Mouse (Mus musculus) forebrain, postnatal 0 days (tissue): Measurements from ENCODE around the gene Bmpr1b. TPM values are rescaled to one million over a fixed set of nuclear protein-coding genes. Genes with fewer than 3 reads are reported as not detected.
A peak's percentile ranks its signal among the peaks of the same experiment; 100 is the strongest.

ENCODE experiments used
- ATAC-seq: fragments of 200-750 bp; cut with Nextera tagmentation; 2 replicates; pipeline ENCODE4 v1.8.0; 2017; ENCODE audit warnings: mild to moderate bottlenecking, moderate library complexity
- DNase-seq: peaks from one replicate; pipeline ENCODE4 v3.0.0-alpha.2; 2015
- H3K27ac ChIP-seq: fragments of 300-500 bp; sonication (generic); 2 replicates; pipeline ENCODE4 v1.5.1; 2014; ENCODE audit warnings: low read depth, mild to moderate bottlenecking, antibody characterized with exemption, low read length, moderate library complexity, mixed read lengths
- H3K27me3 ChIP-seq: fragments of 300-500 bp; sonication (generic); 2 replicates; pipeline ENCODE4 v1.6.1; 2014; ENCODE audit warnings: mild to moderate bottlenecking, low read length, mixed read lengths; ENCODE audit not compliant: insufficient read depth
- H3K36me3 ChIP-seq: fragments of 300-500 bp; sonication (generic); 2 replicates; pipeline ENCODE4 v1.6.1; 2014; ENCODE audit warnings: mild to moderate bottlenecking, moderate library complexity; ENCODE audit not compliant: insufficient read depth
- H3K4me1 ChIP-seq: fragments of 300-500 bp; sonication (generic); 2 replicates; pipeline ENCODE4 v1.6.1; 2014; ENCODE audit warnings: antibody characterized with exemption; ENCODE audit not compliant: insufficient read depth
- H3K4me2 ChIP-seq: fragments of 300-500 bp; sonication (generic); 2 replicates; pipeline ENCODE4 v1.6.1; 2014; ENCODE audit warnings: low read depth, mild to moderate bottlenecking, moderate library complexity
- H3K4me3 ChIP-seq: fragments of 300-500 bp; sonication (generic); 2 replicates; pipeline ENCODE4 v1.5.1; 2014; ENCODE audit warnings: low read depth, low read length, mixed read lengths
- H3K9ac ChIP-seq: fragments of 300-500 bp; sonication (generic); 2 replicates; pipeline ENCODE4 v1.6.1; 2014; ENCODE audit warnings: mild to moderate bottlenecking
- H3K9me3 ChIP-seq: fragments of 300-500 bp; sonication (generic); 2 replicates; pipeline ENCODE4 v1.6.1; 2016; ENCODE audit warnings: low read length
- CTCF ChIP-seq: sonication (generic); IDR thresholded peaks from 2 replicates; pipeline ENCODE4 v1.5.1; 2016; ENCODE audit warnings: antibody characterized with exemption, control low read depth, low read depth
- WGBS: fragments of 180-500 bp; shearing (Covaris S2); extraction: QIAGEN DNeasy Blood & Tissue Kit; methylation state at CpG from one replicate; pipeline ENCODE4 v1.1.7; 2014; 5-methylcytosine and 5-hydroxymethylcytosine counted together
- polyA plus RNA-seq: library from polyadenylated mRNA; unstranded; fragments of >200 nt; fragmentation: Nextera tagmentation; extraction: Ambion mirVana; gene quantifications from 2 replicates; pipeline ENCODE4 v1.2.1, GENCODE M21; 2015
- total RNA-seq: library from RNA; depleted of rRNA; stranded (reverse); fragments of >200 nt; gene quantifications from 2 replicates; pipeline ENCODE4 v1.2.3, GENCODE M21; 2014

Gene Bmpr1b
- total and polyA plus RNA-seq, 2 experiments from 2014 or later: 3.0 to 7.4 TPM

DNA sequence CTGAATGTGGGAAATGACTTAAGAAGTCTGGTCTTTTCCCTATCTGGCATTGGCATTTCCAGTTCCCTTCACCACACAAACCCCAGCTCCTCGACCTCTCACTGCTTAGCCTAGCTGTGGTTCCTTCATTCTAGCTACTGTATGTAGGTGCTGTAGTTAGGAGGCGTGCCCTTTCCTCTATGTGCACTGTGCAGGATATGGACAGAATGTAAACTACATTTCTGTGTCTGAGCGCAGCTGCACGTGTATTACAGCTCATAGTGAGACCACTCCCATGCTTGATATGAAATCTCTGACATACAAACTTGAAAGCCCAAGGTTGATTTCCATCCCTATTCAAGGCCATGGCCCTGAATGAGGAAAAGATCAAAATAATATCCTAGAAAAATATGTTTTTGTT, 252.1 kb downstream of the Bmpr1b start:
- no peak overlapping the region for H3K4me3 ChIP-seq
- no peak overlapping the region for H3K27ac ChIP-seq
- ATAC-seq: no peak
- no peak for TF ChIP-seq CTCF
- H3K4me2 ChIP-seq: no peak overlapping the region
- no peaks in the 10 kb centered on the region for H3K36me3 ChIP-seq
- DNase-seq: no peak
- H3K9me3 ChIP-seq: no peaks in the 10 kb centered on the region
- H3K27me3 ChIP-seq: no peaks in the 10 kb centered on the region
- 88% methylated on average over 4 of the region's 4 CpGs for WGBS
- no peak overlapping the region for H3K9ac ChIP-seq
- no peaks in the 10 kb centered on the region for H3K4me1 ChIP-seq

DNA sequence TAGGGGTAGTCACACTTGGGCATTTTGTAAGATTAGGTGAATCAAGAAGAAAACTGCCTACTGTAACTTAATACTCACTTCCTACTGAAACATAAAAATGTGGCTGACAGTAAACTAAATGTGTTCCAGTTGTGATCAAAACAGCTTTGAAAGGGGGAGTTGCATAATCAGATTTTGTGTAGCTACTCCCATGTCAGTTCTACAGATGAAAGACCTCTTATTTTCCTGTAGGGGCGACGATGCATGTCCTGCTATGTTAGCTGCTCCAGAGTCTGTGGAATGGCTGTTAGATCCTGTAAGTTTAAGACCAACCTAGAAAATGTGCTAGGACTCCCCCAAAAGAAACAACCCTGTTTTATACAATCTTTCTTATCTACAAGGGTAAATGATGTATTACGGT, 253.2 kb downstream of the Bmpr1b start:
- WGBS: 89% methylated on average over 3 of the region's 3 CpGs
- Histone ChIP-seq H3K36me3 (no peaks in the 10 kb centered on the region), H3K9me3 (no peaks in the 10 kb centered on the region), H3K4me3 (no peak overlapping the region), H3K4me2 (no peak overlapping the region), H3K27ac (no peak overlapping the region), H3K4me1 (no peaks in the 10 kb centered on the region), H3K9ac (no peak overlapping the region), H3K27me3 (no peaks in the 10 kb centered on the region)
- no peak for TF ChIP-seq CTCF
- ATAC-seq: no peak
- DNase-seq: no peak

DNA sequence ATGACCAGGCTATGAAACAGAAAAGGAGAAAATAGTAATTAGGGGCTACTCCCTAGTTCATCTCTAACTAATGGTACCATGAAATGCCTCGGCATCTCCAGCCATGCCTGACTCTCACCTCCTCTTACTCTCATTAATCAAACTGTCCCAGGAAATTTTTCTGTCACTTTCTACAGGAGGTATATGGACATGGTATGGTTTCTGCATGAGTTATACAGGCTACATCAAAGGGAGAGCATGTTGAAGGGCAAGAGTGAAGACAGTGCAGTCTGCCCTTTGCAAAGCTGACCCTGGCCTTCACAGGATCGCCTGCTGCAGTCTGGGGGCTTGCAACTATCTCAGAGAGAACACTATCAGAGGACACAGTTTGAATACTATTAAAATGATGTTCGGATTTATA, 254.6 kb downstream of the Bmpr1b start:
- no peak overlapping the region for H3K27ac ChIP-seq
- H3K9ac ChIP-seq: no peak overlapping the region
- 89% methylated on average over 3 of the region's 3 CpGs for WGBS
- TF ChIP-seq CTCF: no peak
- no peak overlapping the region for H3K4me2 ChIP-seq
- no peaks in the 10 kb centered on the region for H3K9me3 ChIP-seq
- H3K36me3 ChIP-seq: no peaks in the 10 kb centered on the region
- H3K27me3 ChIP-seq: no peaks in the 10 kb centered on the region
- DNase-seq (no peak), ATAC-seq (no peak)
- no peak overlapping the region for H3K4me3 ChIP-seq
- no peaks in the 10 kb centered on the region for H3K4me1 ChIP-seq

DNA sequence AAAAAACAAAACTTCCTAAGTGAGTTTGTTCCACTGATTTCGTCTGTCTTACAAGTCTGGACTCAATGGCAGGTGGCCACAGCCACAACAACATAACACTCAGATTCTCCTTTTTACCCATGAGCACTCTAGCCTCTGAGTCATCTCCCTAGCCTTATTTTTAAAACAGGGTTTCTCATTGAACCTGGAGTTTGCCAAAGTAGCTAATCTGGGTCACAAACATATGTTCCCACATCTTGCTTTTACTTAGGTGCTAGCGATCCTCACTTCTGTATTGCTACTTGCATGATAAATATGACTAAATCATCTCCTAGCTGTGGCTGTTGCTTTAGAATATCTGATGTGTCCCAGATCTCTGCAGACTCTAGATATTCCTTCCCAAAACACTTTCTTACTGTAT, 260.1 kb downstream of the Bmpr1b start:
- Histone ChIP-seq H3K27me3 (no peaks in the 10 kb centered on the region), H3K36me3 (no peaks in the 10 kb centered on the region), H3K9ac (no peak overlapping the region), H3K4me1 (peaks cover 5% of the 10 kb centered on the region; the same call in 1 of the 2 replicates), H3K4me2 (no peak overlapping the region), H3K9me3 (no peaks in the 10 kb centered on the region), H3K4me3 (no peak overlapping the region), H3K27ac (no peak overlapping the region)
- DNase-seq (no peak), ATAC-seq (peak; percentile 27; the same call in 1 of the 2 replicates)
- WGBS: 84% methylated on average over 2 of the region's 2 CpGs
- no peak for TF ChIP-seq CTCF

DNA sequence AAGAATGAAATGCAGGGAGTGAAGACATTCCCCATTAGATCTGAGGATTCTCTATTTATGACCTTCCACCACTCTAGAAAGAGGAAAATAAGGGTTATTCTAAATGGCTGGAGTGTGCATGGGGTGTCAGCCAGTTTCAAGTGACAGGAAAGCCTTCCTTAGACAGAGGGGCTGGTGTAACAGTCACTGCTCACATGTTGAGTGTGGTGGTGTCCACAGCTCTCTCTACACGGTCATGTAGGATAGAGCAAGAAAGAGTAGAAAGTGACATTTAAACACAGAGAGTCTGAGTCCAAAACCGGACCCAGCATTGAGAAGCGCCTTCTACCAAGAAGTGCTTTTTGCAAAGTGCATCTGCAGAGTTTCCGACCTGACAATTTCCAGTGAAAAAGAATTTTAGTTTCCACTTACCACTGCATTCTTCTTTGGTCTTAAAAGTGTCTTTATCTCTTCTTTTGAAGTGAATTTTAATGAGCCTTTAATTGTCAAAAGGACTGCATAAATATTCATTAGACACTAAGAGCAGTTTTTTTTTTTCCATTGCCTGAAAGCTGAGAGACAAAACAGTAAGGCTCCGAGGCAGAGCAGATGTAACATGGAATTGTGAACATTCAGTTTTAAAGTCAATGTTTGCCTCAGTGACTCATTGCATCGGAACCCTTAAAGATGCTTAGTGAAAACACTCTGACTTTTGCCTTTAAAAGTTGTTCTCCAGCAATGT, 263.2 kb downstream of the Bmpr1b start:
- ATAC-seq (peak; percentile 50; the same call in 1 of the 2 replicates), DNase-seq (peak; percentile 24)
- Histone ChIP-seq H3K9me3 (no peaks in the 10 kb centered on the region), H3K4me2 (no peak overlapping the region), H3K27me3 (no peaks in the 10 kb centered on the region), H3K4me1 (peaks cover 5% of the 10 kb centered on the region; the same call in 1 of the 2 replicates), H3K27ac (no peak overlapping the region), H3K9ac (no peak overlapping the region), H3K4me3 (no peak overlapping the region), H3K36me3 (no peaks in the 10 kb centered on the region)
- no peak for TF ChIP-seq CTCF
- WGBS: 20% methylated on average over 6 of the region's 6 CpGs

DNA sequence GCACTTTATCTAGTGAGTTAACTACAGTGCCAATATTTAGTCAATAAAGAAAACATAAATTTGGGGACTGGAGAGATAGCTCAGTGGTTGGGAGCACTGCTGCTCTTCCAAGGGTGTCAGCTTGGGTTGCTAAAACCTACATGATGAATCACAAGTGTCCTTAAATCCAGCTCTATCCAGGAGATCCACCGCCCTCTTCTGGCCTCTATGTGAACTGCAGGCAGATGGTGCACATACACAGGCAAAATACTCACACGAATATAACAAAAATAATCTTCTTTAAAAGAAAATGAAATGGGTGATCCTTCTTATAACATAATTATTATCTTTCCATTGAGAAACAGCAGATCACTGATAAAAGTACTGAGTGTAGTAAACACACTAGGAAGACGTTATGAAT, 268.9 kb downstream of the Bmpr1b start:
- Histone ChIP-seq H3K4me1 (no peaks in the 10 kb centered on the region), H3K27me3 (no peaks in the 10 kb centered on the region), H3K9me3 (no peaks in the 10 kb centered on the region), H3K4me2 (no peak overlapping the region), H3K27ac (no peak overlapping the region), H3K36me3 (no peaks in the 10 kb centered on the region), H3K4me3 (no peak overlapping the region), H3K9ac (no peak overlapping the region)
- DNase-seq (no peak), ATAC-seq (no peak)
- 91% methylated on average over 3 of the region's 3 CpGs for WGBS
- peak; percentile 33 for TF ChIP-seq CTCF

DNA sequence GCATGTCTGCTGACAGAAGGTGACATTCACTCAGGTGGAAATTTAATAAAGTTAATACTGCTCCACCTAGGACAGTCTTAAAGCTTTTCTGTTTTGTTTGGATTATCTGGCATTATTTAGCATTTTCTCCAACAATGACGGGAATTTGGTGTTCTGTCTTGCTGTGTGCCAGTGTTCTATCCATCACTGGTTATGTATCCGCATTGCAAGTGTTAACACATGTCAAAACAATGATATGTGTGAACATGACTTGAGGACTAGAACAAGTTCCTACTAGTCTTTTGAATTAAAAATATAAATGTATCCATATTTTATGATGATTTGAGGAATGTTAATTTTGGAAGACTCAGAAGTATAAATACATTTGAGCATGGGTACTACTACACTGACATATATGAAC, 269.7 kb downstream of the Bmpr1b start:
- Histone ChIP-seq H3K36me3 (no peaks in the 10 kb centered on the region), H3K9me3 (no peaks in the 10 kb centered on the region), H3K9ac (no peak overlapping the region), H3K4me3 (no peak overlapping the region), H3K4me2 (no peak overlapping the region), H3K27ac (no peak overlapping the region), H3K27me3 (no peaks in the 10 kb centered on the region), H3K4me1 (no peaks in the 10 kb centered on the region)
- DNase-seq (peak; percentile 11), ATAC-seq (peak; percentile 68)
- 63% methylated on average over 2 of the region's 2 CpGs for WGBS
- TF ChIP-seq CTCF: no peak
